Mouse (Mus musculus) cerebellum, adult 8-10 months (tissue): ENCODE data around the gene Upk2.
A peak's percentile ranks its signal among the peaks of the same experiment; 100 is the strongest.
"Not testable (repeated sequence)": the region's sequence is repeated elsewhere in the genome, so short reads cannot be mapped to it uniquely, and the experiment has no call there.

Source experiments
- DNase-seq: peaks from one replicate; pipeline ENCODE4 v3.0.0; 2022

The Upk2 gene

DNA sequence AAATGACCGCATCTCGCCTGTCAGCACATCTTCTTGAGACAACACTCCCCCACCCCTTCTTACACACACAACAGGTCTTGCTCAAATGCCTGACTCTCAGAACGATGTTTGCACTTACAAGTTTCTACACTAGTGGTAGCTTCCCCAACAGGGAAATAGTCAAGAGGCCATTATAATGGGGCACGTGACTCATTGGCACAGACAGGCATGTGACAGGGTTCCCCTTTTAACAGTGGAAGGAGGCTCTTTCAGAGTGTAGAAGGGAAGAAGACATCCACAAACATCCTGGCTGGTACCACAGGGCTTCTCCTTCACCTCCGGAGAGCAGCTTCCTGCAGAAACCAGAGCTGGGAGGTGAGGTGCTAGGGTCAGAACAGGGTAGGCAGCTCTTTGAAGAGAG lies 7.2 kb upstream of the Upk2 start:
- DNase-seq, result no peak

DNA sequence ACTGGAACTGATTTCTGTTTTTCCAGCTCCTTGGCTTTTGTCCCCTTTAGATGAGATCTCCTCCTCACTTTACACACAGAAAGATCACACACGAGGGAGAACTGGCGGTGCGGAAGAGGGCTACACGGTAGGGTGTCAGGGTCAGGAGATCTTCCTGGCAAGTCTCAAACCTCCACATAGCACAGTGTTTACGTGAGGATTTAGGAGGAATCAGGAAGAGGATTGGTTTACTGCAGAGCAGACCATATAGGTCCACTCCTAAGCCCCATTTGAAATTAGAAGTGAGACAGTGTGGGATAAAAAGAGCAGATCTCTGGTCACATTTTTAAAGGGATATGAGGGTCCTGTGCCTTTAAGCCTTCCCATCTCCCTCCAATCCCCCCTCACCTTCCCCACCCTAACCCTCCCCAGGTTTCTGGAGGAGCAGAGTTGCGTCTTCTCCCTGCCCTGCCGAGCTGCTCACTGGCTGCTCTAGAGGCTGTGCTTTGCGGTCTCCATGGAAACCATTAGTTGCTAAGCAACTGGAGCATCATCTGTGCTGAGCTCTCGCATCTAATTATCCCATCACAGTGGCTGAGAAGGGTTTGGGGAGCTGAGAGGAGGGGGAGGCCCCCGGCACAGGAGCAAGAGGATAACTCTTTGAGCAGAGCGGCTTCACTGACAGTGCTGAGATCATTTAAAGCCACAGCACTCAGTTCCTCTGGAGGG lies 2.4 kb upstream of the Upk2 start:
- DNase-seq, result peak; percentile 26

DNA sequence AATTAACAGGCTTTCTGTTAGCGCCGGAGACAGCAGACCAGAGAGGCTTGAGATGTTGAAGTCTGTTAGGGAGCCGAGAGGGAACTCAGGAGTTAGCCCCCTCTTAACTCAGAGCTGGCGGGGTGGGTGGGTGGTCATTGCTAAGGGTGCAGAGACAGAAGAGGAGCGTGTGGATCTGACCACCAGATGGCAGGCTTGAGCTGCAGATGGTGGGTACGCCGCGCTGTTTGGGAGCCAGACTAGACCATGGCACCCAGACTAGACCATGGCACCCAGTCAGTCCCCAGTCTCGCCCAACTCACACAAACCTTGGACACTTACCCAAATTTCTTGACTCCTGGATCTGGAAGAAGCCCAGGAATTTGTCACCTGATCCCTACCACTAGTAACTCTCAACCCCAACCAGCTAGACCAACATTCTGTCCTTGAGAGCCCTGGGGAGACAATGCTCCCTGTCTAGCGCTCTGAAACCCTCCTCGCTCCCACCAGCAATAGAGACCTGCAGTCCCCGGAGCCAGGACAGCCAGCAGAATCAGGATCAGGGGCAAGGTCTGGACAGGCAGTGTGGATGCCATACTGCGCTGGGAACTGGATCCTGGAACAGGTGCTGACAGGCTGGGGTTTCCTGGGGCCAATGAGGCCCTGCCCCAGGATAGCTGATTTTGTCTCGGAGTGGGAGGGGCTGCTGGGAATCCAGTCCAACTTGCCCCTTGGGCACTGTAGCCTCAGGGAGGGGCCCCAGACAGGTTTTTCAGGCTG lies 465 bp downstream of the Upk2 start:
- DNase-seq, result peak; percentile 86

DNA sequence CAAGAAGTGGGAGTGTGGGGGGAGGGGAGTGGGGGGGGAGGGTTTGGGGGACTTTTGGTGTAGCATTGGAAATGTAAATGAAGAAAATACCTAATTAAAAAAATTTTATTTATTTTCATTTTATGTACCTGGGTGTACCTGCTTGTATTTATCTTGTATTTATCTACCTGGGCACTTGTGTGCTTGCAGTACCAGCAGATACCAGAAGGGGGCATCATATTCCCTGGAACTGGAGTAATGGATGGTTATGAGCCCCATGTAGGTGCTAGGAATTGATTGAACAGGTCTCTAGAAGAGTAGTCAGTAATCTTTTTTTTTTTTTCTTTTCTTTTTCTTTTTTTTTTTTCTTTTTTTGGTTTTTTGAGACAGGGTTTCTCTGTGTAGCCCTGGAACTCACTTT lies 4.4 kb downstream of the Upk2 start:
- DNase-seq, result no peak

DNA sequence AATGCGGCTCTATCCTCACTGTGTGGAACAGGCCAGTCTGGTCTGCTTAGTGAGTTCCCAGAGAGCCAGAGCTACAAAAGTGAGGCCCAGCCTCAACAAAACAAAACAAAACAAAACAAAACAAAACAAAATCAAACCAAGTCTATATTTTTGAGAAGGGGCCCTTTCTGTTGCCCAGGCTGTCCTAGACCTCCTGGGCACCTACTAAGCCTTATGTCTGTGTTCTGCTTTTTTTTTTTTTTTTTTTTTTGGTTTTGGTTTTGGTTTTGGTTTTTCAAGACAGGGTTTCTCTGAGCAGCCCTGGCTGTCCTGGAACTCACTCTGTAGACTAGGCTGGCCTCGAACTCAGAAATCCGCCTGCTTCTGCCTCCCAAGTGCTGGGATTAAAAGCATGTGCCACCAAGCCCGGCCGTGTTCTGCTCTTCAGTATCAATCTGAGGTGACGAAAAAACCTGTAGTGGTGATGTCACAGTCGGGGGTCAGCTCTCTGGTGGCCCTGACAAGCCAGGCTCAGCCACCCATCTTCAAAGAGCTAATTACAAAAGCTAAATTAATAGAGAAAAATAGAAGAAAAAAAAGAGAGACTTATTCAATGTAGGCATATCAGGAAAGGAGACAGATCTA lies 10.3 kb downstream of the Upk2 start:
- DNase-seq, result not testable (repeated sequence)

DNA sequence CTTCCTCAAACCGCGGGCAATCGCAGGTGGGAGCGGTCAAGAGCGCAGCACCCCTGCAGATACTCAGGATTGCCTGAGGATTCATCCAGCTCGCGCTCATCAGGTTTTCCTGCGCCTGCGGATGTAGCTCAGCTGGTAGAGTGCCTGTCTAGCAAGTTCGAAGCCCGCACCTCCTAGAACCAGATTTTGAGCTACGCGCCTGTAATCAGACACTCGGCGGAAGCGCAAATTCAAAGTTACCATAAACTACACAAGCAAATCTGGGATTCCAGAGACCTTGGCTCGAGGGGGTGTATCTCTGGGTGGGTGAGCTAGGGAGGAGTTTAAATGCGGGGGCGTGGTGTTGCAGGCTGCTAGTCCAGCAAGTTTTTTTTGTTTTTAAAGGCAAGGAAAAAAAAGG lies 13.8 kb downstream of the Upk2 start, which contains the start of gene Foxr1:
Gene Foxr1, minus strand, starts transcription at position 176 of the 400 bp plus-strand sequence.
- no peak for DNase-seq

DNA sequence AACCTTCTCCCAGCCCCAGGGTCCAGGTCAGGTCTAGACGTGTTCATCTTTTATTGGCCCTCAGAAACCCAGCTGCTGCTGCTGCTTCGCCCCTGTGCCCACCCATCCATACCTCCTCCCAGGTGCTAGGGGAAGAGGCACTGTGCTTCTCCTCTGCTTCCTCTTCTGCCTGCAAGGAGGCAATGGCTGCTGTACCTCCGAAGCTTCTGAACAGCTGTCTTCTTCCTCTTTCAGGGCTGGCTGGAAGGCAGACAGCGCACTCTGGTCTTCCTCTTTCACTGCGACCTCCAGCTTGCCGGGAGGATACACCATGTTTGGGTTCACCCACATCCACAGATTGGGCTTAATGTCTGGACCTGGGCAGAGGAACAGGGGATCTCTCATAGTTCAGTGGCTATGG lies 19.0 kb downstream of the Upk2 start:
- DNase-seq, result no peak

DNA sequence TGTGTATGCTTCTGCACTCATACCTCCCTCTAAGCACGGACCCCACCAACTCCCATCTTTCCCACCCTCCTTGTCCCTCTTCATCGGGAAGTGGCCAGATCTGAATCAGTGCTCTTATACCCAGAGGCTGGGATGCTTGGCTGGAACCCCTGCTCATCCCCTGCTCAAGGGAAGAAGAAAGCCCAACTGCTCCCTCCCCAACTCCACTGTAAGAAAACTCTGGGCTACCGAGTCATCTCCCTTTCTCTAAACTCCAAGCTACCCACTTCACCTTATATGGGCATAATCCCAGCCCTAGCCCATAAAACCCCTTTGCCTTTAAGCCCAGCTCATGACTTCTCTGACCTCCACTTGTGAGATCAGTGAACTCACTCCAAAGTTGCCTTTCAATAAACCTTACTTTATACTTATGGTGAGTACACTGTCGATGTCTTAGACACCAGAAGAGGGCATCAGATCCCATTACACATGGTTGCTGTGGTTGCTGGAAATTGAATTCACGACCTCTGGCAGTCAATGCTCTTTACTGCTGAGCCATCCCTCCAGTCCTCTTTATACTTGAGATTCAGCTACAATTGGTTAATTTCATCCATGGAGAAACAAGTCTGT lies 22.1 kb downstream of the Upk2 start:
- no peak for DNase-seq

DNA sequence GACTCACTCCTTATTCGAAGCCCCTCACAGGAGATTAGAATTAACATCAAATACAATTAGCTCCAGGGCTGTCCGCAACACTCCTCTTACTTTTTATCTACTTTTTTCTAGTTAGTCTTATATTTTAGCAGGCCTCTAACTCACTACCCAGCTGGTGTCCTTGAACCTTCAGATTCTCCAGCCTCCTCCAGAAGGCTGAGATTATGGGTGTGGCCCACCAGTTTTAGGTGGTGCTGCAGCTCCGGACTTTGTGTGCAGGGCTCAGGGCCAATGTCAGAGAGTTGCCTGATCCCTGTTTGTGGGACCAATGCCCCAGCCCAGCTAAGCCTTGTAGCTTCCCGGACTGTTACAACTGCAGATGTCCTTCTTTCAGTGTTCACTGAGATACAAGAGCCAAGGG lies 31.2 kb downstream of the Upk2 start:
- DNase-seq, result no peak

DNA sequence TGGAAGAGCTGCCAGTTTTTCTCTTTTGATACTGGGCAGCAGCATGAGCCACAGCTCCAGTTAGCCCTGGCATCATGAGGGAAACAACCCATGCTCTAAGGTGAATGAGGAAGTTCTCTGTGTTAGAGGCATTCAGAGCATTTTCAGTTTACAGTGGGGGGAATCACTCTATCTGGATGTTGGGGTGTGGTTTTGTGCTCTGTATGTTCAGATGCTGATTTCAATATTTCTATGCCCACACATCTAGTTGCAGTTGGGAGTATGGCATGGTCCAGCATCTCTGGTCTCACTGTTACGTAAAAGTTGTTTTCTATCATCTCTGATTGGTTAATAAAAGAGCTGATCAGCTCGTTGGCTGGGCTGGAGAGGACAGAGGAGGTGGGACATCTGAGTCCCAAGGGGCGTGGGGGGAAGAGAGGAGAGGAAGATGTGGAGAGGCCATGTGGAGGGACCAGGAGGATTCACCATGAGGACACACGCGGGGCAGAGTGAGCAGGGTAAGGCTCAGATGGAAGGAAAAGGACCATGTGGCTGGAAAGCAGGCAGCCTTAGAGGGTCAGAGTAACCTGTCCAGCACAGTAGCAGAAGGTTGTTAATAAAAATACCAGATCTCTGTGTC lies 34.4 kb downstream of the Upk2 start:
- DNase-seq, result no peak

DNA sequence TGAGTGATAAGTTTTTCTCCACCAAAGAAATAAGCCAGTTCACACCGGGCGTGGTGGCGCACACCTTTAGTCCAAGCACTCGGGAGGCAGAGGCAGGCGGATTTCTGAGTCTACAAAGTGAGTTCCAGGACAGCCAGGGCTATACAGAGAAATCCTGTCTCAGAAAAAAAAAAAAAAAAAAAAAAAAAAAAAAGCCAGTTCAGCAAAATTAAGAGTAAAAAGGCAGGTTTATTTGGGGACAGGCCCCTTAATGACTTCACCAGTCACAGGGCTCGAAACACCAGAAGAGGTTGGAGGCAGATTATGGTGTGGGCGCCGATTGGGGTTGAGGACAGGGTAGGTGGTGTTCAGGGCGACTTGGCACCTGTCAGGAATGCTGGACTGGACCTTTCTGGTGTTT lies 35.0 kb downstream of the Upk2 start:
- not testable (repeated sequence) for DNase-seq

DNA sequence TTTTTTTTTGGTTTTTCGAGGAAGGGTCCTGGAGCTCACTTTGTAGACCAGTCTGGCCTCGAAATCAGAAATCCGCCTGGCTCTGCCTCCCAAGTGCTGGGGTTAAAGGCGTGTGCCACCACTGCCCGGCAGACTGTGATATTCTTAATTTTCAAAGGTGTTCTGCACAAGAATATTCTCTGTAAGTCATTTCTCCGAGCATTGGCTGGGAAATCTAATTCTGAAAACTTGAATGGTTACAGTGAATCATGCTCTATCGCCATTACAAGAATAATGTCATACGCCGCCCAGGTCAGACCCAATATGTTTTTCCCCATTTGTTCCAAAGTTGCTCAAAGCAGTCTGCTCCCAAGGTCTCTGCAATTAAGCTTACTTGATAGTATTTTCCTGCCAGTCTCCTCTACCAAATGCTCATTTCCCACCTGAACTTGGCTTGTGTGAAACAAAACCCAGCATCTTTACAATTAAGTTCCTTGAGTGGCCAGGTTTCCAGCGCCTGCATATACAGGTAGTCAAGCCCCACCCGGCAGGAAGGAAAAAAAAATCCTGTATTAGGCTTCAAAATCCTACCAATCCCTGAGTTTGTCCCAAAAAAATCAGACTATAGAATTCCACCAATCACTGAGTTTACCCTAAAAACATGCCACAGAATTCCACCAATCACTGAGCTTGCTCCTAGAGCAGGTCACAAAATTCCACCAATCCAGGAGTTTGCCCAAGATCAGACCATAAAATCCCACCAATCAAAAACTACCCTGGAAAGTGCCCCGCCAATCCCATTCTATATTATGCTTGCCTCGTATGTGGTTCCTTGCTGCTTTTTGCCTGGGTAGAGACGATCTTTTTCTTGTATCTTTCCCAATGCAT lies 36.0 kb downstream of the Upk2 start, which contains the start of gene Ccdc84:
Gene Ccdc84, minus strand, starts transcription at position 51 of the 867 bp plus-strand sequence.
- DNase-seq, result no peak

DNA sequence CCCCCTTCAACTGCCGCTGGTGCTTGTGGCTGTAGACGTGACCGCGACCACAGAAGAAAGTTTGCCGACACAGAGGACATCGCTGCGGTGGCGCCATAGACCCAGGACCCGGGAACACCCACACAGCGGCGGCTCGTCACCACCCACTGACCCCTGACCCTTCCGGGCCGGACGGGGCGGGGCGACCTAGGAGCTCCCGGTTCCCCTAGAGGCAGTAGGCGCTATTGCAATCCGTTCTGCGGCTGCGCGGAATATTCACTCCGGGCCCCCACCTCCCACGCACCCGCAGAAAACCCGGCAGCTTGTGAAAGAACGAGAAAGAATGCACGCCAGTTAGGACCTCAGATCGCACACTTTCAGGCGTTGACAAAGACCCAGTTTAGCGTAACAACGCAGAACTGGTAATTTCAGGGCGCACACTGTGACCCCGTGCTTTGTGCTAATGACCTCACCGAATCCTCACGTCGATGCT lies 36.8 kb downstream of the Upk2 start:
- peak; percentile 95 for DNase-seq

DNA sequence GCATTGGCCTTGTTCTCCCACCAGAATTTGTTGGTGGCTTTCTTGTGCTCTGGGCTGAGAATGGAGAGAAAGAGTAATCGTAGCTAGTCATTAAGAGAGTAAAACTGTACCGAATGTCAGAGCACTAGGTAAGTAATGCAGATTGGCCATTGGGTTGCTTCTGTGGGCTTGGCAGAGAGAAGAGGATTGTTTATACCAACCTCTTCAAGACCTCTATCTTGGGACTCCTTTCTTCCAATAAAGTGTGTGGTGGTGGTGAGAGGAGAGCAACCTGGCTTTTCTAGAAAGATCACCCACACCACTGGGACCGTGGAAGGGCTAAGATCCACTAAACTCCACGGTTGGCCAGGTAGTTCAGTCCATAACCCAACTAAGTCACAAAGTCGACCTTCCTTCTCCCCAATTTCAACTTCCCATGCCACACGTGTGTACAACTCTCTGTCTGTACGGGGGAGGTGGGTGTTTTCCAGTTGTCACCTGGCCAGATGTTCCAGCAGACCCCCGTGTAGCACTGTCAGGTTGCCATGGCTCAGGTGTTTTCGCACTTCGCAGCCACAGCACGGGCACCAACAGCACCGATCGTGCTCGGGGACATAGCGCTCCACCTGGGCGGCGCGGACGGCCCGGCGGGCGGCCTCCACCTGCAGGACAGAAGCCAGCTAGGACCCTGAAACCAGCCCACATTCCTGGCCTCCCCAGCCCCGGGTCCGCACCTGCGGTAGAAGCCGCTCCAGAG lies 37.5 kb downstream of the Upk2 start:
- no peak for DNase-seq

DNA sequence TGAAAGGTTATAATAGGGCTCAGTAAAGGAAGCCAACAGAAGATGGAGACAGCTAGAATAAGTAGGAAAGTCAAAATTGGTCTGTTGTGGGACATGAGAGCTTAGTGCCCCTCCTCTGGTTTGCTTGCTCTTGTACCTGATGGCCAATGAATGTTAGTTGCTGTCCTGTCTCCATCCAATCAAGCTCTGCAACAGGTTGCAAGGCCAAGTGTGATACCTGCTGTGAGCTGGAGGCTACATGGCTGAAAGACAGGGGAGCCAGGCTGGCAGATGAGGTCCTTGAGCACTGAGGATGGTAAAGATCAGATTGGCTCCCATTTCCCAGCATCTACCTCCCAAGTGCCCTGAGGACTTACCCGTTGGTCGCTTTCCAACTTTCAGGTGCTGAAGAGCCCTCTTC lies 42.0 kb downstream of the Upk2 start:
- no peak for DNase-seq

DNA sequence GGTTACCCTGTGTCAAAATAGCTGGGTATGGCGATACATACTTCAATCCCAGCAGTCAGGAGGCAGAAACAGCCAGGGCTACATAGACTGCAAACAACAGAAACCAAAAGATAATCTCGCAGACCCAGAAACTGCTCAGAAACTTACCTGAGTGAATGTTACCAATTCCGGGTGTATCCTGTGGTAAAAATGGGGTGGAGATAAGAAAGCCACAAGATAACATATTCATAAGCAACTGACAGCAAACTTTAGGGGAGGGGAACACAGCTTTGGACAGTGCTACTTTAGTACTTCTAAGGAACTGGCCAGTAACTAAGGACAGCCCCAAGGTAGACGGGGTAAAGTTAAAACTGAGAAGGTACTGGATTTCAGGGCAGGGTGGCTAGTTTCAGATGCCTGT lies 42.5 kb downstream of the Upk2 start:
- no peak for DNase-seq

DNA sequence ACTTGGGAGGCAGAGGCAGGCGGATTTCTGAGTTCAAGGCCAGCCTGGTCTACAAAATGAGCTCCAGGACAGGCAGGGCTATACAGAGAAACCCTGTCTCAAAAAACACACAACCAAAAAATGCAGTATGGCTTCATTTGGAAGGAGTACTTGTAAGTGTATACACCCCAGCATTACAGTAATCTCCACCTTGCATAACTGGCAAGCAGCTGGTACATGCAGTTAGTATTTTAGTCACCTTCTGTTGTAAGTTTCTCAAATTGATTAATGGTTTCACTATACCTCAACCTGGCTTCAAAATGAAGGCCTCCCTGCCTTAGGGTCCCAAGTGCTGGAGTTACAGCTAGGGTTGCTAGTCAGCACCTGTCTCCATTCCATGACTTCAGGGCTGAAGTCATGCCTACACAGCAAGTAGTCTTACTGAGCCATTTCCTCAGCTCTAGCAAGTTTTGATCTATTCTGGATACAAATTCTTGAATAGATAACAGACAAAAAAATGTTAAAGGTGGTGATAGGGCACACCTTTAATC lies 43.1 kb downstream of the Upk2 start:
- DNase-seq, result no peak

DNA sequence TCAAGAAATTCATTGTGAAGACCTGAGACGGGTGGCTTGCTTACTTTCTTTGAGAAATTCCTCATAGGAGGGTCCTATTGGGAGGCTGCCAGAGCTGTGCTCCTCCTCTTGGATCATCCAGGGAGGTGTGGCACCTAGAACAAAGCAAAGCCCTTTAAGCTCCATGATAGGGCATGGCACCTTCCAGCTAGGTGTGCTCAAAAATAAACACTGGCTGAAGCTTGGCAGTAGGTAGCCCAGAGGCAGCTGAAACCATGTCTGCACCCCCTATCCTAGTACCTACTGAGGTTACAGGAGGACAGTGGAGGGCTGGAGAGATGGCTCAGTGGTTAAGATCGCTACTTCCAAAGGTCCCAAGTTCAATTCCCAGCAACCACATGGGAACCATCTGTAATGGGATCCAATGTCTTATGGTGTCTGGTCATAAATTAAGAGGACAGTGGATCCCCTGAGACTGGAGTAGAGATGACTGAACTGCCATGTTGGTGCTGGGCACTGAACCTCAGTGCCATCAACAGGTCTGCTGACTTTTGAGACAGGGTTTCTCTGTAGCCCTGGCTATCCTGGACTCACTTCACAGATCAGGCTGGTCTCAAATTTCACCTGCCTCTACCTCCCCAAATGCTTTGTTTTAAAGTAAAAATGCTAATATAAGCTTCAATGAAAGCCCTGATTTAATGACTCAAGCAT lies 44.0 kb downstream of the Upk2 start:
- no peak for DNase-seq

DNA sequence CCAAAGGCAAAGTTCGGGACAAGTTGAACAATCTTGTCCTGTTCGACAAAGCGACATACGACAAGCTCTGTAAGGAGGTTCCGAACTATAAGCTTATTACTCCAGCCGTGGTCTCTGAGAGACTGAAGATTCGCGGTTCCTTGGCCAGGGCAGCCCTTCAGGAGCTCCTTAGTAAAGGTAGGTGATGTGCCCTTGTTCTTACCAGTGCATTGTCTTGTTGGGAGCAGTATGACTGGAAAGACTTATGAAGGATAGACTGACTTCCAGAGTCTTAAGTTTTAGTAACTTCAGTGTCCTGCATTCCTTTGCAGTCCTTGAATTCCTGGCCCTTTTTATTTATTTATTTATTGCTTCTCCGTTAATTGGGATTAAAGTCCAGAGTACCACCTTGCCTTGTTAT lies 46.1 kb downstream of the Upk2 start:
- DNase-seq, result not testable (repeated sequence)

DNA sequence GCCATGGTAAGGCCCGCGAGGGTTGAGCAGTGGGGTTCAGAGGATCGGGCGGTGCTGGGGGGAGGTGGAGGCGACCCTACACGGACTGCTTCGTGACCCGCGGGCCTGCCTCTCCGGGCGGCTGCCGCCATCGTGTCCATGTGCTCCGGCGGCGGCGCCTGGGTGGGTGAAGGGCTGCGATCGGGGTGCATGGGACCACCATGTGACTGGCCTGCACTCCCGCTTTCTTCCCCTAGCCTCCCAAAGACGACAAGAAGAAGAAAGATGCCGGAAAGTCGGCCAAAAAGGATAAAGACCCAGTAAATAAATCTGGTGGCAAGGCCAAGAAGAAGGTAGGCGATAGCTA lies 47.1 kb downstream of the Upk2 start:
- DNase-seq, result no peak
